Mouse (Mus musculus): Measurements from ENCODE around the gene Kctd20.

The Kctd20 gene

GRCm38 (mm10) chr17:28988291-28988690 is 36.5 kb downstream of the Kctd20 start:
- ChIA-PET CTCF (interaction anchor here (0.5 to 4.6 kb wide), 91 partner anchors 9 to 1381 kb away, joined by 3 to 66 read pairs (median 4); partner anchors contain the start of genes Kctd20 (in 2 of the 4), Stk38 (in 2 of the 4), 4930539E08Rik (in 1 of the 4) and Srsf3 (in 1 of the 4)), POLR2A (interaction anchor here (0.8 to 14.6 kb wide), 60 partner anchors 8 to 305 kb away, joined by 3 to 252 read pairs (median 6); partner anchors contain the start of genes Srsf3 (in 3 of the 4), Cdkn1a (in 2 of the 4), Stk38 (in 2 of the 4) and Kctd20 (in 1 of the 4))

GRCm38 (mm10) chr17:28988996-28989395 is 37.2 kb downstream of the Kctd20 start:
- ChIA-PET POLR2A (interaction anchor here in 3 of 4 experiments (0.7 to 14.6 kb wide), 22 partner anchors 7 to 305 kb away, joined by 3 to 252 read pairs (median 10); partner anchors contain the start of genes Srsf3 (in 2 of the 3) and Stk38 (in 2 of the 3)), CTCF (interaction anchor here in 2 of 4 experiments (0.5 to 4.6 kb wide), 11 partner anchors 16 to 353 kb away, joined by 3 to 66 read pairs (median 16); partner anchors contain the start of gene Stk38 (in 2 of the 2))

- CTCF ChIA-PET = interaction anchor here in 3 of 4 experiments (0.5 to 4.6 kb wide), 10 partner anchors 9 to 237 kb away, joined by 3 to 66 read pairs (median 4); no protein-coding TSS in a partner anchor
- POLR2A ChIA-PET = interaction anchor here (0.6 to 14.6 kb wide), 29 partner anchors 8 to 106 kb away, joined by 3 to 252 read pairs (median 4); partner anchors contain the start of genes Srsf3 (in 2 of the 4), Stk38 (in 2 of the 4) and Kctd20 (in 1 of the 4)
Observed at GRCm38 (mm10) chr17:28990060-28990459, 38.3 kb downstream of the Kctd20 start.

GRCm38 (mm10) chr17:28991286-28991685 is 39.5 kb downstream of the Kctd20 start:
- ChIA-PET POLR2A (interaction anchor here in 3 of 4 experiments (0.7 to 14.6 kb wide), 20 partner anchors 8 to 105 kb away, joined by 3 to 252 read pairs (median 4); partner anchors contain the start of genes Stk38 (in 2 of the 3), Cdkn1a (in 1 of the 3) and Srsf3 (in 1 of the 3)), CTCF (interaction anchor here in 2 of 4 experiments (0.7 to 0.9 kb wide), 3 partner anchors 13 to 352 kb away, joined by 3 to 5 read pairs (median 4); no protein-coding TSS in a partner anchor)

- CTCF ChIA-PET = no interaction called here
- POLR2A ChIA-PET = interaction anchor here in 2 of 4 experiments (1.0 to 14.6 kb wide), 7 partner anchors 10 to 241 kb away, joined by 3 to 252 read pairs (median 3); partner anchors contain the start of gene Stk38 (in 2 of the 2)
Observed at GRCm38 (mm10) chr17:28992105-28992504, 40.4 kb downstream of the Kctd20 start.

GRCm38 (mm10) chr17:28993004-28993403 is 41.3 kb downstream of the Kctd20 start:
- CTCF ChIA-PET = interaction anchor here (0.6 to 2.3 kb wide), 14 partner anchors 8 to 761 kb away, joined by 3 to 7 read pairs (median 4); partner anchors contain the start of gene Stk38 (in 1 of the 4)
- POLR2A ChIA-PET = interaction anchor here in 3 of 4 experiments (0.7 to 14.6 kb wide), 6 partner anchors 10 to 63 kb away, joined by 3 to 252 read pairs (median 8); partner anchors contain the start of genes Stk38 (in 2 of the 3) and Srsf3 (in 1 of the 3)

- ChIA-PET POLR2A (interaction anchor here in 2 of 4 experiments (0.8 to 14.6 kb wide), 17 partner anchors 8 to 99 kb away, joined by 3 to 252 read pairs (median 4); partner anchors contain the start of genes Srsf3 (in 2 of the 2), Cdkn1a (in 1 of the 2) and Stk38 (in 1 of the 2)), CTCF (interaction anchor here in 2 of 4 experiments (0.8 to 5.9 kb wide), 7 partner anchors 8 to 41 kb away, joined by 3 to 43 read pairs (median 6); partner anchors contain the start of gene Stk38 (in 1 of the 2))
Observed at GRCm38 (mm10) chr17:28994615-28995014, 42.9 kb downstream of the Kctd20 start.

- POLR2A ChIA-PET = interaction anchor here in 3 of 4 experiments (0.8 to 14.6 kb wide), 12 partner anchors 3 to 93 kb away, joined by 3 to 252 read pairs (median 5); partner anchors contain the start of genes Srsf3 (in 1 of the 3) and Stk38 (in 1 of the 3)
- CTCF ChIA-PET = interaction anchor here in 2 of 4 experiments (1.2 to 1.8 kb wide), 3 partner anchors 10 to 22 kb away, joined by 3 to 14 read pairs (median 4); no protein-coding TSS in a partner anchor
Observed at GRCm38 (mm10) chr17:29000465-29000864, 48.7 kb downstream of the Kctd20 start.

GRCm38 (mm10) chr17:29003740-29004139 is 52.0 kb downstream of the Kctd20 start:
- ChIA-PET CTCF (interaction anchor here in 2 of 4 experiments (0.6 to 2.5 kb wide), 2 partner anchors 16 to 60 kb away, joined by 4 to 11 read pairs; no protein-coding TSS in a partner anchor), POLR2A (interaction anchor here in 2 of 4 experiments (1.2 to 13.7 kb wide), 7 partner anchors 11 to 36 kb away, joined by 3 to 252 read pairs (median 81); partner anchors contain the start of gene Srsf3 (in 1 of the 2))

GRCm38 (mm10) chr17:29005002-29005401 is 53.3 kb downstream of the Kctd20 start:
- ChIA-PET POLR2A (interaction anchor here in 3 of 4 experiments (0.7 to 13.7 kb wide), 21 partner anchors 10 to 644 kb away, joined by 3 to 252 read pairs (median 8); partner anchors contain the start of gene Srsf3 (in 2 of the 3)), CTCF (interaction anchor here in 1 of 4 experiments (0.8 to 2.5 kb wide), 3 partner anchors 14 to 78 kb away, joined by 3 to 11 read pairs (median 3); no protein-coding TSS in a partner anchor)

GRCm38 (mm10) chr17:29006812-29007211 is 55.1 kb downstream of the Kctd20 start:
- CTCF ChIA-PET = interaction anchor here (0.6 to 3.5 kb wide), 14 partner anchors 9 to 290 kb away, joined by 3 to 30 read pairs (median 4); no protein-coding TSS in a partner anchor
- POLR2A ChIA-PET = interaction anchor here in 3 of 4 experiments (0.5 to 13.7 kb wide), 51 partner anchors 8 to 529 kb away, joined by 3 to 252 read pairs (median 7); partner anchors contain the start of genes Srsf3 (in 3 of the 3), Cdkn1a (in 1 of the 3) and Kctd20 (in 1 of the 3)

GRCm38 (mm10) chr17:29007243-29007640 is 55.5 kb downstream of the Kctd20 start:
- CTCF ChIA-PET = interaction anchor here (0.7 to 3.5 kb wide), 12 partner anchors 8 to 164 kb away, joined by 3 to 30 read pairs (median 5); no protein-coding TSS in a partner anchor
- POLR2A ChIA-PET = interaction anchor here (0.5 to 13.7 kb wide), 77 partner anchors 8 to 572 kb away, joined by 3 to 252 read pairs (median 6); partner anchors contain the start of genes Srsf3 (in 3 of the 4), Kctd20 (in 2 of the 4), Cdkn1a (in 1 of the 4) and Mapk14 (in 1 of the 4)

GRCm38 (mm10) chr17:29007641-29008325 is 56.0 kb downstream of the Kctd20 start, which contains the start of gene Stk38:
Gene Stk38, minus strand, starts transcription at chr17:29007995.
- ChIA-PET POLR2A (interaction anchor here (0.5 to 13.7 kb wide), 89 partner anchors 7 to 573 kb away, joined by 3 to 252 read pairs (median 5); partner anchors contain the start of genes Kctd20 (in 3 of the 4), Srsf3 (in 3 of the 4), Cdkn1a (in 2 of the 4) and Mapk14 (in 1 of the 4)), CTCF (interaction anchor here (0.5 to 3.5 kb wide), 15 partner anchors 8 to 354 kb away, joined by 3 to 30 read pairs (median 5); no protein-coding TSS in a partner anchor)

GRCm38 (mm10) chr17:29008326-29008650 is 56.5 kb downstream of the Kctd20 start:
- ChIA-PET CTCF (interaction anchor here (0.5 to 3.5 kb wide), 12 partner anchors 18 to 354 kb away, joined by 3 to 30 read pairs (median 5); no protein-coding TSS in a partner anchor), POLR2A (interaction anchor here (0.6 to 13.7 kb wide), 78 partner anchors 9 to 1885 kb away, joined by 3 to 252 read pairs (median 5); partner anchors contain the start of genes Kctd20 (in 3 of the 4), Srsf3 (in 3 of the 4), Cdkn1a (in 2 of the 4) and Mapk14 (in 1 of the 4))

- ChIA-PET POLR2A (interaction anchor here (0.5 to 13.7 kb wide), 40 partner anchors 13 to 1662 kb away, joined by 3 to 252 read pairs (median 6); partner anchors contain the start of genes Srsf3 (in 3 of the 4), Cdkn1a (in 1 of the 4) and Kctd20 (in 1 of the 4)), CTCF (interaction anchor here in 2 of 4 experiments (0.7 to 3.0 kb wide), 4 partner anchors 17 to 132 kb away, joined by 5 to 30 read pairs (median 6); no protein-coding TSS in a partner anchor)
Observed at GRCm38 (mm10) chr17:29009181-29009580, 57.4 kb downstream of the Kctd20 start.

- CTCF ChIA-PET = interaction anchor here in 2 of 4 experiments (0.8 to 5.2 kb wide), 5 partner anchors 10 to 658 kb away, joined by 3 to 66 read pairs (median 6); partner anchors contain the start of gene BC004004 (in 1 of the 2)
- POLR2A ChIA-PET = interaction anchor here (0.6 to 20.2 kb wide), 24 partner anchors 8 to 998 kb away, joined by 3 to 392 read pairs (median 6); partner anchors contain the start of genes Srsf3 (in 2 of the 4) and Stk38 (in 1 of the 4)
Observed at GRCm38 (mm10) chr17:29014235-29014634, 62.5 kb downstream of the Kctd20 start.

Measured in embryonic stem cell, embryonic (primary cell).